Mouse (Mus musculus) lung, embryonic 15.5 days (tissue): Measurements from ENCODE around the gene Sema5a. TPM values are rescaled to one million over a fixed set of nuclear protein-coding genes. Genes with fewer than 3 reads are reported as not detected.
"Not testable (repeated sequence)": the region's sequence is repeated elsewhere in the genome, so short reads cannot be mapped to it uniquely, and the experiment has no call there.

Experiments
- ATAC-seq: fragments of 200-750 bp; cut with Nextera tagmentation; 2 replicates; pipeline ENCODE4 v1.8.0; 2017; ENCODE audit warnings: moderate number of reproducible peaks, borderline replicate concordance; ENCODE audit not compliant: low FRiP score, low TSS enrichment; ENCODE audit errors: extremely low read depth
- H3K27ac ChIP-seq: fragments of 300-500 bp; sonication (generic); 2 replicates; pipeline ENCODE4 v1.5.1; 2015; ENCODE audit warnings: moderate library complexity, mild to moderate bottlenecking, inconsistent platforms
- H3K27me3 ChIP-seq: fragments of 300-500 bp; sonication (generic); 2 replicates; pipeline ENCODE4 v1.6.1; 2015; ENCODE audit warnings: inconsistent platforms
- H3K36me3 ChIP-seq: fragments of 300-500 bp; sonication (generic); 2 replicates; pipeline ENCODE4 v1.6.1; 2015; ENCODE audit warnings: inconsistent platforms
- H3K4me1 ChIP-seq: fragments of 300-500 bp; sonication (generic); 2 replicates; pipeline ENCODE4 v1.6.1; 2015; ENCODE audit warnings: inconsistent platforms
- H3K4me2 ChIP-seq: fragments of 300-500 bp; sonication (generic); 2 replicates; pipeline ENCODE4 v1.6.1; 2015; ENCODE audit warnings: inconsistent platforms, mild to moderate bottlenecking, moderate library complexity
- H3K4me3 ChIP-seq: fragments of 300-500 bp; sonication (generic); 2 replicates; pipeline ENCODE4 v1.5.1; 2015; ENCODE audit warnings: mild to moderate bottlenecking, inconsistent platforms
- H3K9ac ChIP-seq: fragments of 300-500 bp; sonication (generic); 2 replicates; pipeline ENCODE4 v1.6.1; 2015; ENCODE audit warnings: inconsistent platforms
- H3K9me3 ChIP-seq: fragments of 300-500 bp; sonication (generic); 2 replicates; pipeline ENCODE4 v1.6.1; 2016; ENCODE audit warnings: inconsistent platforms
- WGBS: fragments of 180-500 bp; shearing (Covaris S2); methylation state at CpG from one replicate; pipeline ENCODE4 v1.1.7; 2015; 5-methylcytosine and 5-hydroxymethylcytosine counted together
- polyA plus RNA-seq: library from polyadenylated mRNA; unstranded; fragments of >200 nt; fragmentation: Nextera tagmentation; extraction: Ambion mirVana; gene quantifications from 2 replicates; pipeline ENCODE4 v1.2.1, GENCODE M21; 2015

The Sema5a gene
- 12.1 and 13.4 TPM in 2 replicates for polyA plus RNA-seq

GRCm38 (mm10) chr15:32244344-32244955, at the start of gene Sema5a:
Gene Sema5a, plus strand, starts transcription at chr15:32244810.
- Histone ChIP-seq H3K9ac (peak within 1 kb of the TSS; percentile 72), H3K36me3 (peaks cover 10% of the 10 kb centered on the region), H3K9me3 (no peaks in the 10 kb centered on the region), H3K27ac (peak within 1 kb of the TSS; percentile 88), H3K4me1 (peaks cover 16% of the 10 kb centered on the region), H3K27me3 (no peaks in the 10 kb centered on the region), H3K4me3 (peak within 1 kb of the TSS; percentile 62), H3K4me2 (peak within 1 kb of the TSS; percentile 97)
- WGBS = under 1% methylated on average over 42 of the region's 45 CpGs
- peak; percentile 95 for ATAC-seq

GRCm38 (mm10) chr15:32198076-32198475, 46.5 kb upstream of the Sema5a start:
- H3K27me3 ChIP-seq = no peaks in the 10 kb centered on the region
- H3K9me3 ChIP-seq = no peaks in the 10 kb centered on the region
- H3K9ac ChIP-seq = no peak overlapping the region
- H3K27ac ChIP-seq = no peak overlapping the region
- H3K4me2 ChIP-seq = no peak overlapping the region
- no peaks in the 10 kb centered on the region for H3K36me3 ChIP-seq
- WGBS = 65% methylated on average over 9 of the region's 9 CpGs
- no peak overlapping the region for H3K4me3 ChIP-seq
- ATAC-seq = no peak
- H3K4me1 ChIP-seq = no peaks in the 10 kb centered on the region; the same call in 1 of the 2 replicates

DNA sequence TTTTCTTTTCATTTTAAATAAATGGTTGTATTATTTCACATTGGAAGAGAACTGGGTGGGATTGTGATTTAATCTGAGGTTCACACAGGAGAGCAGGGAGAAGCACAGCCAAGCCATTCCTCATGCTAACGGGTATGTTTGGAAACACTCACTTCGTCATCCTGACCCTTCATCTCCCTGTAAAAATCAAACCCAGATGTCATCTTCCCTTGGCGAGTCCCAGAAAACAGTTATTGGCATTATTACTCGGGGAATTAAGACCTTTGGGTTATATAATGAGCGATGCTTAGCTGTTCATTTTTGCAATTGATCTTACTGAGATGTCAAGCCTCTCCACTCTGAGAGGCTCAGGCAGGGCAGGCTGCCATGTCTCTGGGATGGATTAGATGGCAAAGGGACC, 46.0 kb upstream of the Sema5a start:
- whole genome bisulfite sequencing = 57% methylated on average over 5 of the region's 5 CpGs
- no peak overlapping the region for H3K4me2 ChIP-seq
- no peak overlapping the region for H3K9ac ChIP-seq
- H3K27me3 ChIP-seq = no peaks in the 10 kb centered on the region
- no peaks in the 10 kb centered on the region; the same call in 1 of the 2 replicates for H3K4me1 ChIP-seq
- no peaks in the 10 kb centered on the region for H3K9me3 ChIP-seq
- ATAC-seq = no peak
- no peaks in the 10 kb centered on the region for H3K36me3 ChIP-seq
- no peak overlapping the region for H3K27ac ChIP-seq
- no peak overlapping the region for H3K4me3 ChIP-seq

DNA sequence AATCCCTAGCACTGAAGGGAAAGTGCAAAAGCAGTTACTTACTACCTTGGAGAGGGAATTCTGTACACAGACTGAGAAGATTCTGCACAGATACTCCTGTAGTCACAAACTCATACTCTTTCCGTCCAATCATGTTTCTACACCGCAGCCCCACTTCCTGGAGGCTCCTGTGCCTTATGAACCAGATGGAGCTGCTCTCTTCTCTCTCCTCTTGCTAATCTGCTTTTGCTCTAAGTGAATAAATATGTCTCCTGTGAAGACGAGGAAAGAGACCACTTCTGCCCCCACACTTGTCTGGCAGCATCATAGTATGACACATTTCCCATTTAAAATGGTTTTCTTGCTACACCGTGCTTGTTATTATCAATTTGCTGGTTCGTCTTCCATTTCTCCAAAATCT, 41.4 kb upstream of the Sema5a start:
- no peak overlapping the region for H3K4me3 ChIP-seq
- H3K36me3 ChIP-seq = no peaks in the 10 kb centered on the region
- no peaks in the 10 kb centered on the region for H3K4me1 ChIP-seq
- ATAC-seq = no peak
- no peaks in the 10 kb centered on the region for H3K9me3 ChIP-seq
- no peak overlapping the region for H3K4me2 ChIP-seq
- 69% methylated on average over 5 of the region's 5 CpGs for WGBS
- H3K27ac ChIP-seq = no peak overlapping the region
- no peaks in the 10 kb centered on the region for H3K27me3 ChIP-seq
- no peak overlapping the region for H3K9ac ChIP-seq

GRCm38 (mm10) chr15:32204908-32205307, 39.7 kb upstream of the Sema5a start:
- H3K4me2 ChIP-seq = no peak overlapping the region

DNA sequence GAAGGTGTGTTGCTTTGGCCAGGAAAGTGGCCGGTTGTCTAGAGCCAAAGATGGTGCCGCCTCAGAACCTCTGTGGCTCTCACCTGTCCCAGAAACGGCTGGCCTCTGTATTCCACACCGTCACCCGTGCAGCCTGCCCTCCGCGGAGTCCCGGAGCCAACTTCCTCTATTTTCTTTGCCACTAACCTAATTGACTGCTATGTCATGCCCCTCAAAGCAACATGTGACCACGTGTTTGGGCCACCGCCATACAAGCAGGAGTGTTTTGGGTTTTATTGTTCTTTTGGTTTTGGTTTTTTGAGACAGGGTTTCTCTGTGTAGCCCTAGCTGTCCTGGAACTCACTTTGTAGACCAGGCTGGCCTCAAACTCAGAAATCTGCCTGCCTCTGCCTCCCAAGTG, 29.9 kb upstream of the Sema5a start:
- WGBS = 86% methylated on average over 10 of the region's 10 CpGs
- H3K4me1 ChIP-seq, H3K9ac ChIP-seq, H3K4me2 ChIP-seq, H3K27ac ChIP-seq, H3K4me3 ChIP-seq, H3K27me3 ChIP-seq, H3K9me3 ChIP-seq, ATAC-seq, H3K36me3 ChIP-seq: not testable (repeated sequence)

More at GRCm38 (mm10) chr15:32204908-32205307, 39.7 kb upstream of the Sema5a start:
- H3K27me3 ChIP-seq = no peaks in the 10 kb centered on the region
- H3K4me1 ChIP-seq = no peaks in the 10 kb centered on the region
- no peak overlapping the region for H3K27ac ChIP-seq
- WGBS = 83% methylated on average over 10 of the region's 10 CpGs
- no peak overlapping the region for H3K4me3 ChIP-seq
- no peaks in the 10 kb centered on the region for H3K36me3 ChIP-seq
- ATAC-seq = no peak
- H3K9ac ChIP-seq = no peak overlapping the region
- no peaks in the 10 kb centered on the region for H3K9me3 ChIP-seq

- no peaks in the 10 kb centered on the region for H3K9me3 ChIP-seq
- H3K4me3 ChIP-seq = no peak overlapping the region
- H3K27me3 ChIP-seq = no peaks in the 10 kb centered on the region
- no peak for ATAC-seq
- no peak overlapping the region for H3K9ac ChIP-seq
- H3K27ac ChIP-seq = no peak overlapping the region
- no peaks in the 10 kb centered on the region for H3K4me1 ChIP-seq
- H3K36me3 ChIP-seq = no peaks in the 10 kb centered on the region
- no peak overlapping the region for H3K4me2 ChIP-seq
- 78% methylated on average over 7 of the region's 7 CpGs for WGBS
These were observed 21.6 kb upstream of the Sema5a start for GRCm38 (mm10) chr15:32223028-32223427.

GRCm38 (mm10) chr15:32225394-32225793, 19.2 kb upstream of the Sema5a start:
- ATAC-seq = peak; percentile 62; the same call in 1 of the 2 replicates
- H3K4me3 ChIP-seq = no peak overlapping the region
- H3K4me1 ChIP-seq = no peaks in the 10 kb centered on the region
- H3K36me3 ChIP-seq = no peaks in the 10 kb centered on the region
- no peaks in the 10 kb centered on the region for H3K27me3 ChIP-seq
- H3K9ac ChIP-seq = no peak overlapping the region
- 54% methylated on average over 3 of the region's 3 CpGs for WGBS
- no peak overlapping the region for H3K4me2 ChIP-seq
- H3K27ac ChIP-seq = no peak overlapping the region
- no peaks in the 10 kb centered on the region for H3K9me3 ChIP-seq

- 75% methylated on average over 6 of the region's 6 CpGs for WGBS
- no peaks in the 10 kb centered on the region for H3K4me1 ChIP-seq
- no peak overlapping the region for H3K27ac ChIP-seq
- no peak for ATAC-seq
- no peak overlapping the region for H3K9ac ChIP-seq
- H3K4me2 ChIP-seq = no peak overlapping the region
- H3K4me3 ChIP-seq = no peak overlapping the region
- no peaks in the 10 kb centered on the region for H3K27me3 ChIP-seq
- H3K9me3 ChIP-seq = no peaks in the 10 kb centered on the region
- H3K36me3 ChIP-seq = no peaks in the 10 kb centered on the region
These were observed 18.2 kb upstream of the Sema5a start for GRCm38 (mm10) chr15:32226381-32226780.

DNA sequence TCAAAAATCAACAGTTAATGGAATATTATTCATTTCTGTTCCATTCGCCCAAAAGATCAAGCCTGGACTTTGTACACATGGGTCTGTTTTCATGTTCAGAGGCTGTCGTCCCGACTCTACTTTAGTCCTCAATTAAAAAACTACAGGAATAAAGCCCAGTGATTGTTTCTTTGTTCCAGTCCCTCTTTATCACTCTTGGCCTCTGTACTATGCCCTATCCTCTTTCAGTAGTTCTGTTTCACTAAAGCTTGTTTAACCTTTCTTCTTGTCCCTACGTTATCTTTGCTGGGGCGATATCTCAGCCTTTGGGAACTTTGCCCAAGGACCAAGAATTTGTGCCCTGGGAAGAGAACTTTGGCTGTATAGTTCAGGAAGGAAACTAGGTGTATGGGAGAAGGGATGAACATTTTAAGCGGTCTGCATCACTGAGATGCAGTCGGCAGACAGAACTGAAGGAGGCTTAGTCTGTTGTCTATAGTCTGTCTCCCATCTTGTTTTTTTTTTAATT, 17.7 kb upstream of the Sema5a start:
- H3K9me3 ChIP-seq = no peaks in the 10 kb centered on the region
- ATAC-seq = no peak
- H3K4me1 ChIP-seq = no peaks in the 10 kb centered on the region
- whole genome bisulfite sequencing = 84% methylated on average over 7 of the region's 7 CpGs
- H3K4me2 ChIP-seq = no peak overlapping the region
- no peak overlapping the region for H3K27ac ChIP-seq
- H3K36me3 ChIP-seq = no peaks in the 10 kb centered on the region
- no peaks in the 10 kb centered on the region for H3K27me3 ChIP-seq
- H3K9ac ChIP-seq = no peak overlapping the region
- no peak overlapping the region for H3K4me3 ChIP-seq

DNA sequence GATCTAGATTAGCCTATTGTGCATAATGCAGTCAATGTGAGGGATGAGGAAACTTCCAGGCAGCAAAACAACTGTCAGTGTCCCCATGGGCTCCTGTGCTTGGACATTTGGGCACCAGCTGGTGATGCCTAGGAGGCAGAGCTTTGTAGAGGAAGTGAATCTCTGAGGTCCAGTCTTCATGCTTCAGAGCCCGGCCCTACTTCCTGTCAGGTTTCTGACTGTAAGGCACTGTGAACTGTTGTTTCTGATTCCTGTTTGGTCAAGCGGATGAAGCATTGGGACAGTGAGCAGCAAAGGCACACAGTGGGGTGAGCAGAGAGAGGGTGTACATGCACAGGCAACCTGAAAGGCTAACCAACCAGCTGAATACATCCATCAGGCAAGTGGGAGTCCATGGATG, 14.5 kb upstream of the Sema5a start:
- 83% methylated on average over 2 of the region's 2 CpGs for WGBS

DNA sequence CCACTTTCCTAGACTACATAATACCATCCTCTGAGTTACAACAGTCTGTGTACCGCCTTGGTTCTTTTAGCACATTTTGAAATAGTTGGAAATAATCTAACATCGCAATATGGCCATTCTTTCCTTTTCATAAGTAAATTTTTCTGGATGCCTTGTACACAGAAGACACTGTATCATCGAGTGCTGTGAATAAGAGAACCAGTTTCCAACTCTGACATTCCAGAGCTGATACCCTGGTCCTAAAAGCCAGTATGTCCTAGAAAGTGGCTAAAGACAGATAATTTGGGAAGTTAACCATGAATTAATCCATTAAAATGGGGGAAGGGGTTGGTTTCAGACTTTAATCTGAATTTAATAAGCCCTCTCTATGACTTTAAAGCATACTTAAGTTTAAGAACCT, 12.4 kb upstream of the Sema5a start:
- peak overlapping the region; percentile 47; the same call in 1 of the 2 replicates for H3K27ac ChIP-seq
- no peak overlapping the region for H3K9ac ChIP-seq
- H3K4me2 ChIP-seq = no peak overlapping the region
- ATAC-seq = no peak
- no peaks in the 10 kb centered on the region for H3K27me3 ChIP-seq
- peaks cover 7% of the 10 kb centered on the region for H3K4me1 ChIP-seq
- H3K4me3 ChIP-seq = no peak overlapping the region
- H3K36me3 ChIP-seq = no peaks in the 10 kb centered on the region
- 80% methylated on average over 3 of the region's 3 CpGs for WGBS
- H3K9me3 ChIP-seq = no peaks in the 10 kb centered on the region

More for the DNA sequence above, 14.5 kb upstream of the Sema5a start:
- H3K27ac ChIP-seq = no peak overlapping the region
- H3K9ac ChIP-seq = no peak overlapping the region
- no peaks in the 10 kb centered on the region for H3K27me3 ChIP-seq
- no peak for ATAC-seq
- no peak overlapping the region for H3K4me3 ChIP-seq
- H3K4me1 ChIP-seq = peaks cover 7% of the 10 kb centered on the region
- H3K9me3 ChIP-seq = no peaks in the 10 kb centered on the region
- no peaks in the 10 kb centered on the region for H3K36me3 ChIP-seq
- no peak overlapping the region for H3K4me2 ChIP-seq
